In genomic region chr4:129250759-129251481, GRCm38 (mm10) we compare ENCODE assay signal across 8 mouse cellular contexts. TPM values are rescaled to one million over a fixed set of nuclear protein-coding genes. Genes with fewer than 3 reads are reported as not detected.
DNase-seq lines count a peak whose midpoint lies in the region; ATAC-seq lines count a peak whose summit lies in the region.

No protein-coding gene starts in this region.

- 18% methylated on average over 15 of the region's 15 CpGs for WGBS in heart, embryonic 14.5 days

- H3K4me2 ChIP-seq in heart, embryonic 14.5 days (ENCODE audit: low read length): peak overlapping the region; percentile 41

- no peak overlapping the region for H3K9ac ChIP-seq in heart, embryonic 14.5 days (ENCODE audit: low read length)

- peak; percentile 43 for DNase-seq in urinary bladder, postnatal 14 days (ENCODE audit: low spot score)
- DNase-seq in urinary bladder, postnatal 36 days (ENCODE audit: low spot score in 2 of 2): no peak
- peak; percentile 87 to 93 for DNase-seq in kidney, postnatal 36 days
- DNase-seq in thymus, postnatal 36 days: no peak

- H3K9me3 ChIP-seq in heart, embryonic 14.5 days (ENCODE audit: control insufficient read depth, low read length): no peaks in the 10 kb centered on the region

- H3K27ac ChIP-seq in heart, embryonic 14.5 days (replicated peaks in 1 of 2; ENCODE audit: control insufficient read depth in 1 of 2, insufficient read depth in 1 of 2, low read depth in 2 of 2, low read length in 2 of 2): no peak overlapping the region

- H3K4me3 ChIP-seq in heart, embryonic 14.5 days (ENCODE audit: control insufficient read depth in 1 of 2, insufficient read depth in 1 of 2, low read depth in 1 of 2, low read length in 2 of 2): no peak overlapping the region

- H3K36me3 ChIP-seq in heart, embryonic 14.5 days (ENCODE audit: control insufficient read depth, insufficient read depth, low read length): no peaks in the 10 kb centered on the region

- H3K4me1 ChIP-seq in heart, embryonic 14.5 days (ENCODE audit: control insufficient read depth in 2 of 2, insufficient read depth in 2 of 2, low read length in 2 of 2): peaks cover 7 to 17% of the 10 kb centered on the region in 2 experiments

- ATAC-seq in heart, embryonic 14.5 days (ENCODE audit: insufficient number of reproducible peaks, insufficient read depth, low FRiP score, low read depth): no peak
- peak; percentile 10; the same call in 1 of the 2 replicates for ATAC-seq in megakaryocyte-erythroid progenitor cell, adult 5-6 weeks (replicated peaks; ENCODE audit: low FRiP score, low TSS enrichment, poor library complexity, severe bottlenecking)
- ATAC-seq in erythroid progenitor cell, adult 5-6 weeks (replicated peaks; ENCODE audit: low FRiP score, poor library complexity, severe bottlenecking): no peak
- no peak for ATAC-seq in monocyte, adult 5-6 weeks (replicated peaks; ENCODE audit: insufficient number of reproducible peaks, low FRiP score, low TSS enrichment, poor library complexity, severe bottlenecking)

- peaks cover 72% of the 10 kb centered on the region for H3K27me3 ChIP-seq in heart, embryonic 14.5 days (ENCODE audit: control insufficient read depth, insufficient read depth, low read length)

RNA-seq across cellular contexts. Expression of gene C77080, which starts 10.3 kb away (rescaled TPM):
- polyA plus RNA-seq in heart, embryonic 14.5 days (2014; fragmentation: Nextera tagmentation; extraction: Ambion mirVana): 1.3 and 1.4 TPM in 2 replicates
- 0.20 and 0.45 TPM in 2 replicates for total RNA-seq in megakaryocyte-erythroid progenitor cell, adult 5-6 weeks (2014; fragmentation: Nextera tagmentation)
- total RNA-seq in megakaryocyte-erythroid progenitor cell, adult 5-6 weeks (2017): 0.11 TPM in 1 of 2 replicates, not detected in the other
- total RNA-seq in erythroid progenitor cell, adult 5-6 weeks (2015; ENCODE audit: low replicate concordance): not detected in 2 replicates
- not detected in 2 replicates for total RNA-seq in erythroid progenitor cell, adult 5-6 weeks (2017; ENCODE audit: low replicate concordance)
- 0.32 to 0.57 TPM in 2 of 3 replicates, not detected in the other for total RNA-seq in monocyte, adult 5-6 weeks (2017)

RNA-seq across cellular contexts. Expression of gene Sync, which starts 36.5 kb away (rescaled TPM):
- 1.6 and 1.8 TPM in 2 replicates for polyA plus RNA-seq in heart, embryonic 14.5 days (2014; fragmentation: Nextera tagmentation; extraction: Ambion mirVana)
- not detected in 2 replicates for total RNA-seq in megakaryocyte-erythroid progenitor cell, adult 5-6 weeks (2014; fragmentation: Nextera tagmentation)
- not detected in 2 replicates for total RNA-seq in megakaryocyte-erythroid progenitor cell, adult 5-6 weeks (2017)
- not detected in 2 replicates for total RNA-seq in erythroid progenitor cell, adult 5-6 weeks (2015; ENCODE audit: low replicate concordance)
- not detected in 2 replicates for total RNA-seq in erythroid progenitor cell, adult 5-6 weeks (2017; ENCODE audit: low replicate concordance)
- 0.75 TPM in 1 of 3 replicates, not detected in the others for total RNA-seq in monocyte, adult 5-6 weeks (2017)

Comparison
In these comparisons a context has a peak if more than half of its experiments do, and no peak if none do; other contexts are left out.
1. DNase-seq: peak in urinary bladder, postnatal 14 days (single experiment) and kidney, postnatal 36 days (2 of 2); none in urinary bladder, postnatal 36 days (0 of 2) and thymus, postnatal 36 days (0 of 2).